Mouse (Mus musculus): Measurements from ENCODE around the gene Clybl.

GRCm38 (mm10) chr14:122390935-122391334 is 209.4 kb downstream of the Clybl start:
- no peak for TF ChIP-seq CTCF (IDR thresholded peaks at IDR 0.05; ENCODE audit: control insufficient read depth, insufficient read depth, insufficient replicate concordance, low read depth, low read length)
- no peak for TF ChIP-seq POLR2A (IDR thresholded peaks at IDR 0.05; ENCODE audit: control insufficient read depth, low read depth, low read length)

Data from testis, adult 2 months (tissue).